Mouse (Mus musculus) MEL (cell line): ENCODE measurements at regions not wholly inside any gene's neighbourhood (a gene's known extent, or its start where the extent isn't known, plus 50 kb on each side); places are given as distances from the start of the nearest gene placed in this dataset.
"Not testable (repeated sequence)": the region's sequence is repeated elsewhere in the genome, so short reads cannot be mapped to it uniquely, and the experiment has no call there.

ENCODE experiments used
- DNase-seq: peaks from one replicate; pipeline ENCODE4 v3.0.0; 2011; ENCODE audit warnings: low read depth, low spot score
- H3K27ac ChIP-seq: 2 replicates; pipeline ENCODE4 v1.5.1; 2012; ENCODE audit warnings: low read depth, mild to moderate bottlenecking, control low read depth, low read length, moderate library complexity; ENCODE audit not compliant: control insufficient read depth
- H3K27me3 ChIP-seq, 2 experiments: fragments of 150-350 bp in 1 of 2; sonication (generic) in 1 of 2; 2 replicates each; pipeline ENCODE4 v1.6.1; 2012; ENCODE audit warnings: low read length in 2 of 2, mild to moderate bottlenecking in 2 of 2, improper control_type of control experiment in 1 of 2, moderate library complexity in 1 of 2; ENCODE audit not compliant: insufficient read depth in 2 of 2, control insufficient read depth in 1 of 2
- H3K36me3 ChIP-seq, 2 experiments: 2 replicates each; pipeline ENCODE4 v1.6.1; 2012 to 2014; ENCODE audit warnings: low read length in 2 of 2, improper control_type of control experiment in 1 of 2, inconsistent platforms in 1 of 2, mild to moderate bottlenecking in 1 of 2; ENCODE audit not compliant: insufficient read depth in 2 of 2, control insufficient read depth in 1 of 2
- H3K4me1 ChIP-seq, 2 experiments: fragments of 150-350 bp in 1 of 2; sonication (generic) in 1 of 2; 2 replicates each; pipeline ENCODE4 v1.6.1; 2012; ENCODE audit warnings: low read length in 2 of 2, improper control_type of control experiment in 1 of 2, mild to moderate bottlenecking in 1 of 2; ENCODE audit not compliant: insufficient read depth in 2 of 2, control insufficient read depth in 1 of 2
- H3K4me3 ChIP-seq, 2 experiments: fragments of 150-350 bp in 1 of 2; sonication (generic) in 1 of 2; 2 replicates each; pipeline ENCODE4 v1.5.1; 2012; ENCODE audit warnings: low read depth in 2 of 2, low read length in 2 of 2, mild to moderate bottlenecking in 2 of 2, moderate library complexity in 2 of 2, control low read depth in 1 of 2, improper control_type of control experiment in 1 of 2; ENCODE audit not compliant: control insufficient read depth in 1 of 2, insufficient read depth in 1 of 2
- H3K79me2 ChIP-seq: 2 replicates; pipeline ENCODE4 v1.6.1; 2012; ENCODE audit warnings: mild to moderate bottlenecking, low read length, moderate library complexity; ENCODE audit not compliant: control insufficient read depth, poor library complexity, insufficient read depth
- H3K9ac ChIP-seq: 2 replicates; pipeline ENCODE4 v1.6.1; 2012; ENCODE audit warnings: low read depth, mild to moderate bottlenecking, control low read depth, low read length, moderate library complexity; ENCODE audit not compliant: control insufficient read depth, poor library complexity, severe bottlenecking
- H3K9me3 ChIP-seq: fragments of 150-350 bp; sonication (generic); replicated peaks from 2 replicates; pipeline ENCODE4 v1.6.1; 2012; ENCODE audit warnings: mild to moderate bottlenecking, low read length, improper control_type of control experiment, moderate library complexity; ENCODE audit not compliant: insufficient read depth
- CTCF ChIP-seq, 3 experiments: IDR thresholded peaks in 2 of 3; conservative IDR thresholded peaks in 1 of 3; 2 replicates each; pipeline ENCODE4 v1.5.1; 2011 to 2012; ENCODE audit warnings: low read length in 3 of 3, low read depth in 2 of 3, mild to moderate bottlenecking in 2 of 3, improper control_type of control experiment in 1 of 3, inconsistent platforms in 1 of 3, mixed read lengths in 1 of 3, moderate library complexity in 1 of 3; ENCODE audit not compliant: control insufficient read depth in 1 of 3, insufficient read depth in 1 of 3, poor library complexity in 1 of 3, severe bottlenecking in 1 of 3
- JUND ChIP-seq: IDR thresholded peaks from 2 replicates; pipeline ENCODE4 v1.6.1; 2011; ENCODE audit warnings: low read depth, mild to moderate bottlenecking, improper control_type of control experiment, low read length
- KAT2A ChIP-seq: conservative IDR thresholded peaks from 2 replicates; pipeline ENCODE4 v1.6.1; 2012; ENCODE audit warnings: low read depth, low read length, improper control_type of control experiment, inconsistent platforms
- MEF2A ChIP-seq: IDR thresholded peaks from 2 replicates; pipeline ENCODE4 v1.6.1; 2014; ENCODE audit warnings: low read depth, mild to moderate bottlenecking, inconsistent platforms, low read length, improper control_type of control experiment; ENCODE audit not compliant: poor library complexity, insufficient replicate concordance, severe bottlenecking; ENCODE audit errors: extremely low read depth
- MXI1 ChIP-seq: IDR thresholded peaks from 2 replicates; pipeline ENCODE4 v1.6.1; 2011; ENCODE audit warnings: mild to moderate bottlenecking, low read depth, low read length, improper control_type of control experiment
- NRF1 ChIP-seq: IDR thresholded peaks from 2 replicates; pipeline ENCODE4 v1.6.1; 2014; ENCODE audit warnings: low read depth, mild to moderate bottlenecking, inconsistent platforms, low read length, improper control_type of control experiment, moderate library complexity; ENCODE audit not compliant: poor library complexity, insufficient read depth, severe bottlenecking
- SIN3A ChIP-seq: IDR thresholded peaks from 2 replicates; pipeline ENCODE4 v1.6.1; 2012; ENCODE audit warnings: low read length, improper control_type of control experiment, inconsistent platforms
- ZC3H11A ChIP-seq: IDR thresholded peaks from 2 replicates; pipeline ENCODE4 v1.6.1; 2012; ENCODE audit warnings: low read depth, mild to moderate bottlenecking, inconsistent platforms, low read length, improper control_type of control experiment
- ZMIZ1 ChIP-seq: IDR thresholded peaks from 2 replicates; pipeline ENCODE4 v1.6.1; 2012; ENCODE audit warnings: low read depth, mild to moderate bottlenecking, inconsistent platforms, low read length, improper control_type of control experiment, moderate library complexity

DNA sequence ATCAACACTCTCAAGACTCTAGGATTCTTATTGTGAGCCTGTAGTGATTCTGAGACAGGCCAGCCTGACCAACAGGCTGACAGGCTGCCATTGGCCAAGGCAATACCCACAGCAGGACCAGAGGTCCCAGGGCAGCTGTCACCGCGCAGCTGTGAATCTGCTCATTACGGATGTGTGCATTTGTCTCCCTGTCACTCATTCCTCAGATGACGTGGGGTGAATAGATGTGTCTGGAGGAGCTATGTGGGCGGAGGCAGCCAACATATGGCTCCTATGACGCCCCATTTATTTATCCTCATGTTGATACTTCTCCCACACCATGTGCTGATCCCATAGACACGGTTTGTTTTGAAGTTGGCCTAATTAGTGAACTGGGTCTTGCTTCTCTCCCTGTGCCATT is 58.3 kb upstream of the Nmnat3 start:
- Histone ChIP-seq H3K4me3 (no peak overlapping the region), H3K36me3 (no peaks in the 10 kb centered on the region), H3K27me3 (no peaks in the 10 kb centered on the region), H3K79me2 (no peaks in the 10 kb centered on the region), H3K9me3 (no peaks in the 10 kb centered on the region), H3K27ac (no peak overlapping the region), H3K4me1 (no peaks in the 10 kb centered on the region), H3K9ac (no peak overlapping the region)
- no peak for TF ChIP-seq KAT2A
- TF ChIP-seq MEF2A, result no peak
- no peak for TF ChIP-seq MXI1
- no peak for TF ChIP-seq JUND
- no peak for TF ChIP-seq CTCF (IDR thresholded peaks at IDR 0.05 in 2 of 3, conservative IDR thresholded peaks at IDR 0.05 in 1 of 3; ENCODE audit: control insufficient read depth in 1 of 3, insufficient read depth in 1 of 3, low read depth in 2 of 3, low read length in 3 of 3, poor library complexity in 1 of 3, severe bottlenecking in 1 of 3)
- no peak for TF ChIP-seq ZC3H11A
- no peak for TF ChIP-seq ZMIZ1
- TF ChIP-seq NRF1, result no peak
- TF ChIP-seq SIN3A, result no peak
- no peak for DNase-seq

GRCm38 (mm10) chr9:98234731-98235130 is 52.5 kb upstream of the Nmnat3 start:
- DNase-seq, result peak; percentile 35
- not testable (repeated sequence) for H3K36me3 ChIP-seq, H3K4me3 ChIP-seq, H3K27ac ChIP-seq, H3K9ac ChIP-seq, H3K9me3 ChIP-seq, H3K79me2 ChIP-seq, H3K27me3 ChIP-seq, H3K4me1 ChIP-seq
